Mouse (Mus musculus): ENCODE results near the gene Gpr25.

- TF ChIP-seq POLR2A (IDR thresholded peaks at IDR 0.05; ENCODE audit: insufficient read depth, low read depth, low read length), result no peak
- TF ChIP-seq CTCF (IDR thresholded peaks at IDR 0.05), result no peak
Observed at GRCm38 (mm10) chr1:136229040-136229373, 31.7 kb downstream of the Gpr25 start.
